Mouse (Mus musculus): Measurements from ENCODE around the gene Ednra. TPM values are rescaled to one million over a fixed set of nuclear protein-coding genes. Genes with fewer than 3 reads are reported as not detected.
"Not testable (repeated sequence)": the region's sequence is repeated elsewhere in the genome, so short reads cannot be mapped to it uniquely, and the experiment has no call there.

Ednra gene
- total and polyA plus RNA-seq, 2 experiments from 2014 or later, result 35.2 to 37.0 TPM

DNA sequence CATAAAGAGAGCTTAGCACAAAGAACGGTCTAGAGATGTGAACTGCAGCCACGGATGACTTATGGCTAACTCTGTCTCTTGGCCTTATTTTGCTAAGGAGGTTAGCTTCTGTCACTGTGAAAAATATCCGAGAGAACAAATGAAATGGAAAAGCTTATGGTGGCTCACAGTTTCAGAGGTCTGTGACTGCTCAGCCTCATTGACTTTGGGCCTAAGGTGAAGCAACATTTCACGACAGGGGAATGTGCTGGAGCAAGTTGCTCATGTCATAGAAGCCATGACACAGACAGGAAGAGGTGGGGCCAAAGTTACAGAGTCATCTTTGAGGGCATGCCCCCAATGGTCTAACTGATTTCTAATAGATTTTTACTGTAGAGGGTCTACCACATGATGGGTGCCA, 28.1 kb downstream of the Ednra start:
- peaks cover 3% of the 10 kb centered on the region; the same call in 1 of the 2 replicates for H3K4me1 ChIP-seq (ENCODE audit: control insufficient read depth, insufficient read depth)
- no peak for TF ChIP-seq CTCF (IDR thresholded peaks at IDR 0.05; ENCODE audit: low read depth)
- TF ChIP-seq EP300 (IDR thresholded peaks at IDR 0.05; ENCODE audit: low read depth), result no peak
- no peak overlapping the region for H3K4me2 ChIP-seq (ENCODE audit: low read depth, low read length)
- H3K9ac ChIP-seq (replicated peaks; ENCODE audit: low read depth, low read length), result no peak overlapping the region
- H3K9me3 ChIP-seq (replicated peaks; ENCODE audit: control insufficient read depth, low read length), result no peaks in the 10 kb centered on the region
- DNase-seq (ENCODE audit: low spot score), result no peak
- no peak for ATAC-seq (ENCODE audit: insufficient read depth, low read depth)
- WGBS, result 79% methylated on average over 4 of the region's 4 CpGs
- H3K27me3 ChIP-seq (ENCODE audit: control insufficient read depth, insufficient read depth, low read length), result no peaks in the 10 kb centered on the region
- no peak overlapping the region for H3K4me3 ChIP-seq (ENCODE audit: low read depth, low read length)
- peaks cover 3% of the 10 kb centered on the region; the same call in 1 of the 2 replicates for H3K36me3 ChIP-seq (replicated peaks; ENCODE audit: control insufficient read depth, insufficient read depth, low read length)
- H3K27ac ChIP-seq (ENCODE audit: low read depth), result no peak overlapping the region

DNA sequence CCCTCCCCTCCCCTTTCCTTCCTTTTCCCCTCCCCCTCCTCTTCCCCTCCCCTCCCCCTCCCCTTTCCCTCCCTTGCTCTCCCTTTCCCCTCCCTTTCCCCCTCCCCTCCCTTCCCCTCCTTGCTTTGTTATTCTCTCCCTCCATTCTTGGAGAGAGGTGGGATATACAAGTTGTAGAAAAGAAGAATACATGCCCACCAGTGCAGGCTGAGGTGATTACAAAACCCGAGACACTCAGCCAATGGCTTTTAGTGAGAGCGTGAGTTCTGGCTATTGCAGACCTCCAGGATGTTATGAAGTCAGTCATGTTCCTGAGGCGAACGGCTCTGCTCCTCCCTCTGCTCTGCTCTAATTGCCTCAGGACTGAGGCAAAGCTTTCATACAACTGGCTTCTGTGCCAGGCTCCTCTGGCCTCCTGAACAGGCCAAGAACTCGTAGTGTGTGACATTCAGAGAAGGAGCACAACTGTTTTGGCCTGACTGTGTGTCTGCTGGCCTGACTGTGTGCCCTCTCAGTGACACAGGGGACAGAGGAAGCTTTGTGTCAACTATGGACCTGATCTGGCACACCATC, 28.7 kb downstream of the Ednra start:
- no peak for TF ChIP-seq CTCF (IDR thresholded peaks at IDR 0.05; ENCODE audit: low read depth)
- TF ChIP-seq EP300 (IDR thresholded peaks at IDR 0.05; ENCODE audit: low read depth), result no peak
- Histone ChIP-seq H3K36me3 (replicated peaks; ENCODE audit: control insufficient read depth, insufficient read depth, low read length) (peaks cover 3% of the 10 kb centered on the region; the same call in 1 of the 2 replicates), H3K9me3 (replicated peaks; ENCODE audit: control insufficient read depth, low read length) (no peaks in the 10 kb centered on the region), H3K9ac (replicated peaks; ENCODE audit: low read depth, low read length) (no peak overlapping the region), H3K4me2 (ENCODE audit: low read depth, low read length) (no peak overlapping the region), H3K4me1 (ENCODE audit: control insufficient read depth, insufficient read depth) (peaks cover 3% of the 10 kb centered on the region; the same call in 1 of the 2 replicates), H3K27ac (ENCODE audit: low read depth) (no peak overlapping the region), H3K4me3 (ENCODE audit: low read depth, low read length) (no peak overlapping the region), H3K27me3 (ENCODE audit: control insufficient read depth, insufficient read depth, low read length) (no peaks in the 10 kb centered on the region)
- 46% methylated on average over 5 of the region's 5 CpGs for WGBS
- DNase-seq (ENCODE audit: low spot score) (no peak), ATAC-seq (ENCODE audit: insufficient read depth, low read depth) (no peak; the same call in 1 of the 2 replicates)

DNA sequence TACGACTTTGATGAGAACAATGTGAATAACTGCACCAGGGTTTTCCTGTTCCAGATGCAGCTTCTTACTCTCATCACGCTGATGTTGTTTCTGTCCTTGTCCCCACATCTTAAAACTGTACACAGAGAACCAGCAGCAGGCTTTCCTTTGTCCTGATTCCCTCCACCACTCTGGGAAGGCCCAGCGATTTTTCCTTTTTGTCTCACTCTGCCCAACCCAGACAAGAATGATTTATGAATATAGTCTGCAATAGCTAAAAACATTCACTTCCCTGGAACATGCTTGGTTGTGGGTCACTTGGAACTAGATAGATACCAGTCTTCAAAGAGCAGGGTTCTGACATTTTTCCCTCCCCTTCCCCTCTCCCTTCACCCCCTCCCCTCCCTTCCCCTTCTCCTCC, 29.2 kb downstream of the Ednra start:
- Histone ChIP-seq H3K27ac (ENCODE audit: low read depth) (no peak overlapping the region), H3K9ac (replicated peaks; ENCODE audit: low read depth, low read length) (no peak overlapping the region), H3K4me2 (ENCODE audit: low read depth, low read length) (no peak overlapping the region), H3K36me3 (replicated peaks; ENCODE audit: control insufficient read depth, insufficient read depth, low read length) (peaks cover 3% of the 10 kb centered on the region; the same call in 1 of the 2 replicates), H3K9me3 (replicated peaks; ENCODE audit: control insufficient read depth, low read length) (no peaks in the 10 kb centered on the region), H3K4me1 (ENCODE audit: control insufficient read depth, insufficient read depth) (peaks cover 3% of the 10 kb centered on the region; the same call in 1 of the 2 replicates), H3K27me3 (ENCODE audit: control insufficient read depth, insufficient read depth, low read length) (no peaks in the 10 kb centered on the region), H3K4me3 (ENCODE audit: low read depth, low read length) (no peak overlapping the region)
- no peak for ATAC-seq (ENCODE audit: insufficient read depth, low read depth)
- 68% methylated on average over 3 of the region's 3 CpGs for WGBS
- no peak for TF ChIP-seq EP300 (IDR thresholded peaks at IDR 0.05; ENCODE audit: low read depth)
- no peak for TF ChIP-seq CTCF (IDR thresholded peaks at IDR 0.05; ENCODE audit: low read depth)
- no peak for DNase-seq (ENCODE audit: low spot score)

- Histone ChIP-seq H3K4me1 (ENCODE audit: control insufficient read depth, insufficient read depth) (peaks cover 3% of the 10 kb centered on the region; the same call in 1 of the 2 replicates), H3K4me2 (ENCODE audit: low read depth, low read length) (no peak overlapping the region), H3K9me3 (replicated peaks; ENCODE audit: control insufficient read depth, low read length) (no peaks in the 10 kb centered on the region), H3K9ac (replicated peaks; ENCODE audit: low read depth, low read length) (no peak overlapping the region), H3K36me3 (replicated peaks; ENCODE audit: control insufficient read depth, insufficient read depth, low read length) (peaks cover 3% of the 10 kb centered on the region; the same call in 1 of the 2 replicates), H3K27me3 (ENCODE audit: control insufficient read depth, insufficient read depth, low read length) (no peaks in the 10 kb centered on the region), H3K27ac (ENCODE audit: low read depth) (no peak overlapping the region), H3K4me3 (ENCODE audit: low read depth, low read length) (no peak overlapping the region)
- DNase-seq (ENCODE audit: low spot score) (no peak), ATAC-seq (ENCODE audit: insufficient read depth, low read depth) (no peak)
- 81% methylated on average over 4 of the region's 4 CpGs for WGBS
- no peak for TF ChIP-seq CTCF (IDR thresholded peaks at IDR 0.05; ENCODE audit: low read depth)
- no peak for TF ChIP-seq EP300 (IDR thresholded peaks at IDR 0.05; ENCODE audit: low read depth)
Measured at GRCm38 (mm10) chr8:77694588-77694987, 29.7 kb downstream of the Ednra start.

DNA sequence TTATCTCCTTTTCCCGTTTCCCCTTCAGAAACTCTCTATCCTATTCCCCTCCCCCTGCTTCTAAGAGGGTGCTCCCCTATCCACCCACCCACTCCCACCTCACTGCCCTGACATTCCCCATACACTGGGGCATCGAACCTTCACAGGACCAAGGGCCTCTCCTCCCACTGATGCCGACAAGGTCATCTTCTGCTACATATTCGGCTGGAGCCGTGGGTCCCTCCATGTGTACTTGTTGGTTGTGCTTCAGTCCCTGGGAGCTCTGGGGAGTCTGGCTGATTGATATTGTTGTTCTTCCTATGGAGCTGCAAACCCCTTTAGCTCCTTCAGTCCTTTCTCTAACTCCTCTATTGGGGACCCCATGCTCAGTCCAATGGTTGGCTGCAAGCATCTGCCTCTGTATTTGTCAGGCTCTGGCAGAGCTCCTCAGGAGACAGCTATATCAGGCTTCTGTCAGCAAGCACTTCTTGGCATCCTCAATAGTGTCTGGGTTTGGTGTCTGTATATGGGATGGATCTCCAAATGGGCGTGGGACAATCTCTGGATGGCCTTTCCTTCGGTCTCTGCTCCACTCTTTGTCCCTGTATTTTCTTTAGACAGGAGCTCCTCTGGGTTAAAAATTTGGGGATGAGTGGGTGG, 34.7 kb downstream of the Ednra start:
- peaks cover 18% of the 10 kb centered on the region for H3K36me3 ChIP-seq (replicated peaks; ENCODE audit: control insufficient read depth, insufficient read depth, low read length)
- H3K4me3 ChIP-seq (ENCODE audit: low read depth, low read length); H3K9ac ChIP-seq (replicated peaks; ENCODE audit: low read depth, low read length); ATAC-seq (ENCODE audit: insufficient read depth, low read depth); H3K27ac ChIP-seq (ENCODE audit: low read depth); H3K4me1 ChIP-seq (ENCODE audit: control insufficient read depth, insufficient read depth); H3K4me2 ChIP-seq (ENCODE audit: low read depth, low read length); H3K9me3 ChIP-seq (replicated peaks; ENCODE audit: control insufficient read depth, low read length); H3K27me3 ChIP-seq (ENCODE audit: control insufficient read depth, insufficient read depth, low read length); DNase-seq (ENCODE audit: low spot score): not testable (repeated sequence)
- 45% methylated on average over 7 of the region's 7 CpGs for WGBS
